Mouse (Mus musculus) heart, adult 11 months (tissue): ENCODE data around the gene Lrrc8e.

Experiments used
- DNase-seq: peaks from one replicate; pipeline ENCODE4 v3.0.0; 2022

Lrrc8e gene

DNA sequence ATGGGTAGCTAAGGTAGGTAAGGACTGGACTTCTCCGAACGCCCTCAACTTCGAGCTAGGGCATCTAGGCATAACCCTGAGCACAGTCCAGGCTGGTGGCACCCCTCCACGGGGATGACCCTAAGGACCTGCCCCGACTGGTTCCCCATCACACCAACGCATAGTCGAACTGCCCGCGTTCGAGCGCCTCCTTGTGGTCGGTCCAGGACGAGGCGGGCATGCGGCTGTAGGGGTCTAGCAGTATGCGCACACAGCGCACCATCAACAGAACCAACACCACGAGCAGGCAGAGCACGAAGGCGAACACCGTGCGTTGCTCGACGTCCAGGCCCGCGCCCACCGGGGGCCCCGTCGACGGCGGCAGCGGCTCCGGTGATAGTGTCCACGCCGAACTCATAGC is 31.6 kb downstream of the Lrrc8e start:
- DNase-seq = peak; percentile 95

DNA sequence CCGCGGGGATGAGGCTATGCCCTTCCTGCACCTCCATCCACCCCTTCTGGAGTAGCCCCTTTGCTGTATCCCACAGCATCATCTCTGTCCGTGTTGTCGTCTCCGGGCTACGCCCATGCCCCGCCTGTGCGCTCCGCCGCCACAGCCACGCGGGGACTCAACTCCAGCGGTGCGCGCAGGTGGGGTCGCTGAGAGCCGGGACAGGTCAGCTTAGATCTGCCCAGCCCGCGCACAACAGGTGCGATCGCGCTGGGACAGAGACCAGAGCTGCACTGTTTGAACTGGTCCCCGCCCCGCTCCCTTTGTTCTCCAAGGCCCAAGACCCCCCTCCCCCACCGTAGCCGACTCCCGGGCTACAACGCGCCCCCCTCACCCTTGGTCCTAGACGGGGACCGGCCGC is 32.1 kb downstream of the Lrrc8e start:
- peak; percentile 96 for DNase-seq

DNA sequence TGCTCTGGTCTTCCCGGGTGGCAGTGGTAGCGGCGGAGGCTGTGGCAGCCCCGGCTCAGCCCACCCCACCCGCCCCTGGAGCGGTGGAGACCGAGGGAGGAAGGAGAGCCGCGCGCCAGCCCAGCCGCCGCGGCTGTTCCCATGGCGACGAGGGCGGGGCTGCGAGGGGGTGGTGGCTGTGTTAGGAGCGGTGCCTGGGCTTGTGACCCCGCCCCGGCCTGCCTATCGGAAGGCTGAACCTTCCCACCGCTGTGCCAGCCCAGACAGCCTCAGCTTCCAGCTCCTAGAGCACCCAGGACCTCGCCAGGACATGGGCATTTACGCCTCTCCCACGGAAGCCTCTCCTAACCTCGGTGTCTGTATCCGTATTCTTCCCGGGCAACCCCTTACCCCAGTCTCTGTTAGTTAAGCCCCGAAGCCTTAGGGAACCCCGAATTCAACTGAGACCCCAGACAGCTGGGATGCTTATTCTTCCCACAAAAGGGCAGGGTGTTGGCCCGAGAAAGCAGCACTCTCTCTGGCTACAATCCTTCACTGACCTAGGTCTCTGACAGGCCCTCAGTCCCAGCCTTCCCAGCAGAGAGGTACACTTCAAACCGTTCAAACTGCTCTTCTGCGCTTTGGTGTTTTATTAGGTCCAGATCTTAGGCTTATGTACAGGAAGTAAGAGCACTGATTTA is 32.6 kb downstream of the Lrrc8e start, which contains the start of gene Ctxn1:
Ctxn1 (minus strand) TSS at position 150 of the 680 bp plus-strand sequence.
- peak; percentile 99 for DNase-seq

DNA sequence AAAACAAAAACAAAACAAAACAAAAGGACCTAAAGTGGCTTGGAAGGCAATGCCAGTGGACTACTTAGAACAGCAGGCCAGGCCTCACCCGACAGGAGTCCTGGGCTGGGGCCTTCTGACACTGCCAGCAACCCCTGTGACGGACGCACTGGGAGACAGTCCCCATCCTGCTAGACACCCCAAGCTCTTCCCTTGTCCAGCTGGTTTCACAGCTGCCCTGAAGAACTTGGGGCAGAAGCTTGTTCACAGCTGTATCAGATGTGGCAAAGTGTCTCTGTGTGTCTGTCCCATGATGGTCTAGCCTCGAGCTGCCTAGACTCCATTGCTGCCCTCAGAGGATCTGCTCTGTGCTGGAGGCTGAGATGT is 33.2 kb downstream of the Lrrc8e start:
- DNase-seq = peak; percentile 90

DNA sequence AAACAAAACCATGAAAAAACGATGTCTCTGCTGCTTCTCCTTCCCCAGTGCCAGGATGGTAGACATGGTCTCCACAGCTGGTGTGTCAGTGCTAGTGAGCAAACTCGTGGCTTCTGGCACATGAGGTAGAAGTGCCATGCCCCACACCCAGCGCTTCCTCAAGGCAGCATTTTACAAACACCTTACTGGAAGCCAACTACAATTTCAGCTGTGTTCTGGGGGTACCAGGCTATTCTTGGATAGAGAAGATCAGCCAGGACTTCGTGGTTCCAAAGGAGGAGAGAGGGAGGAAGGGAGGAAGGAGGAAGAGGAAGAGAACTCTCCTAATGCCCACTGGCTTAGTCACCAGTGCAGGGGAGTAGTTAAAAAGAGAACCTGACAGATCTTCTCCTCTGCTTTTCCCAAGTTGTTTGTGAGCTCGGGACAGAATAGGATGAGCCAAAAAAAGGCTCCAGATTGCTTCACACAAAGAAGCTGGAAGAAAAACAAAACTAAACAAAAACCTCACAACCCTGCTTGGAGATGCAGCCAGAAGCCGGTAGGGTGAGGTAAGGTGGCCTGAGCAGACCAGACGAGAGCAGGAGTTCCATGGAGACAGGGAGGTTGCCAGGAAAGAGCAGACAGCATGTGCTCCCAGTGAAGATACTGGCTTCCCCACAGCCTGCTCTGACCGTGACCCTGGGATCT is 36.6 kb downstream of the Lrrc8e start:
- DNase-seq = no peak

DNA sequence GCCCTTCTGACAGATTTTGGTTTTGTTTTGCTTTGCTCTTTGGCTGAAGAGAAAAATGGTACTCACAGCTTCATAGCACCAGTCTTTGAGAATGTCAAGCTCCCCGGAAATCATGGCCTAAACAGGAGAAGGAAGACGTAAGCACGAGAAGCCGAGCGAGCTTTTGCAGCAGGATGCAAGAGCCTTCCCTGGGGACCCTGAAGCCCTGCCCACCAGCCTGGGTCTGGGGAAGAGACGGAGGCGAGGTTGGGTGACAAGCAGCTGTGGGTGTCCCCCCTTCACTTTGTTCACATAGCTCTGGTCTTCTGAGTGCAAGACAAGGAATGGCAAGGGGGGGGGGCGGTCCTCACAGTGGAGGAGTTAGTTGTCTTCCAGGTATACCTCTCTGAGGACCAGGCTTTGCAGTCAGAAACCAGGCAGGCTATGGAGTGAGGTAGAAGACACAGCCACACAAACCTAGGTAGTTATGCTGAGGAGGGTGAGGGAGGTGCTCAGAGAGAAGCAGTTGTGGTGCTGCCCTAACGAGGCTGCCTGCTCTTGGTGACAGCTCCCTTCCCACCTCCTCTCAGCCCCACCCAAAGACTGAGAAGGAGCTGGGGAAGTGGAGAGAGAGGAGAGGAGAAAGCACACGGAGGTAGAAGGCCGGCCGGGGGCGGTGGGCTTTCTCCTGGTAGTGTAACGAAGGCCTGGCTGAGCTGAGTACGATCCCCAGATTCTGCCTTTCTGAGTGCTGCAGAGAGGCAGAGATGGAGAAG is 38.7 kb downstream of the Lrrc8e start:
- DNase-seq = peak; percentile 85

DNA sequence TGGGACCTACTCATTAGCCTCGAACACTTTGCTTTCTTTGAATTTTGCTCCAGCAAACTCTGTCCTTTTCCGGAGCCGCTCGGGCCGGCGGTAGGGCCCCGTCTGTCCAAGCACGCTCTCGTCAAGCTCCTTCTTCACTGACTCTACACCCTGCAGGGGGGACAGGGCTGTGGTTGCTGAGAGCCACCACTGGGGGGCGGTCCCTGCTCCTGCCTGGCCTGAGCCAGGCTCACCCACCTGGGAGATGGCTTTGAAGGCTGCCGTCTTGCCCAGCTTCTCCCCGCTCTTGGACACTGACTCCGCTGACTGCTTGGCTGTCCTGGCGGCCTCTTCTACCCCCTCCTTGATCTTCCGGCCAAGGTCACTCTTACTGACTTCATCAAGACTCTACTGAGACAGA is 41.0 kb downstream of the Lrrc8e start:
- DNase-seq = no peak

DNA sequence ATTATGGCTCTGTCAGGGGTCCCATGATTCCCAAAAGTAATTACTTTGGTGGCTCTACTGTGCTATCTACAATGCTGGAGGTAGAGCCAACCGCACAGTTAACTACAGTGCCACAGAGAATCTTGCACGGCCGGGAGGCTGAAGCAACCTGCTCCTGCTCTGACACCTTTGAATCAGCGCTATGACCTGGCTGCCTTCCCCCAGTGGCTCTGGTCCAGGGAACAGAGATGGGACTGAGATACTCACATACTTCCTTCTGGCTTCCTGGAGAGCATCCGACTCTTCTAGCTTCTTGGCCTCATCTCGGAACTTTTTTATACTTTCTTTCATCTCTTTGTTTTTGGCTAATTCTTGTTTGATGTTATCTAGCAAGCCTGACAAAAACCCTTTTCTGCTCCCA is 43.0 kb downstream of the Lrrc8e start:
- DNase-seq = no peak

DNA sequence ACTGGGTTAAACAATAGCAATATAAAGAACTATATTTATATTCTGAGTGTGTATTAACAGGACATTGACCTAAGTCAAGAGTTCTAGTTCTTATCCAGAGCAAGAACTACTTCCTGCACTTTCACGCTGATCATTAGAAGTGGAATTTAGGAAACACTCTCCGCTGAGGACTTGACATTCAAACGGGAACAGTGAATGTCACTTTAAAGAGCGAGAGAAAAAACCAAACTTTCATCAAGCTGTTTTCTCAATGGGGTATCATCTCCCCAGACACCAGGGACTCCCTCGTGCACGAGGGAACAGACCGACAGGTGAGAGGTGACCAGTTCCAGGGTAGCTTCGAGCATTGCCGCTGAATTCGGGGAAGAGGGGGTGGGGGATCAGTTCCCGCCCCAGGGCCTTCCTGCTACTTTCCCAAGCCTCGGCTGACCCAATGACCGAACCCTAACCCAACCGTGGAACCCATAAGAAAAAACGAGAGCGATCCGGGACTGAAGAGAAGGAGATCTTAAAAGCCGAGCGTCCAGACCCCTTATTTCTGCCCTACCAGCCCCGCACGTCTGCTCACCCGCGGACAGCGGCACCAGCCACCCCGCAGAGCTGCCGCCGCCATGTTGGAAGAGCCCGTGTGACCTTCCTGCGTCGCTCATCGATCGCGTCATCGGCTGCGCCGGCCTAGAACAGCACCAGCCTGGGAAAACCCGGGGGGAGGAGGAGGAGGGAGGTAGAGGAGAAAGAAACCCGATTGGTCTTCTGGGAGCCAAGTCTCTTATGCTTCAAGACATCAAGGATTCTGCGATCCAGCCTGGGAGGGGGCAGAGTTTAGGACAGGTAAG is 48.9 kb downstream of the Lrrc8e start, which contains the start of gene Timm44:
Timm44 (minus strand) TSS at position 639 of the 836 bp plus-strand sequence.
- peak; percentile 100 for DNase-seq

DNA sequence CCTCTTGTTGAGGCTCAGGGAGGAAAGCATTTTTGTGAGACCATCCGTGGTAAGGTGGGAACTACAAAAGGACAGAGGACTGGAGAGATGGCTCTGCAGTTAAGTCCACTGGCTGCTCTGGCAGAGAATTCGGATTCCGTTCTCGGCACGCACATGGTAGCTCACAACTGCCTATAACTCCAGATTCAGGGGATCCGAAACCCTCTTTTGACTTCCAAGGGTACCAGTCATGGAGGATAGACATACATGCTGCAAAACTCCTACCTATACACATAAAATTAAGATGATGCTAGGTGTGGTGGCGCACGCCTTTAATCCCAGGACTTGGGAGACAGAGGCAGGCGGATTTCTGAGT is 49.5 kb downstream of the Lrrc8e start:
- no peak for DNase-seq
